Mouse (Mus musculus) MEL (cell line): ENCODE measurements at regions not wholly inside any gene's neighbourhood (a gene's known extent, or its start where the extent isn't known, plus 50 kb on each side); places are given as distances from the start of the nearest gene placed in this dataset.

Source experiments
- DNase-seq: peaks from one replicate; pipeline ENCODE4 v3.0.0; 2011; ENCODE audit warnings: low read depth, low spot score
- H3K27ac ChIP-seq: 2 replicates; pipeline ENCODE4 v1.5.1; 2012; ENCODE audit warnings: low read depth, mild to moderate bottlenecking, control low read depth, low read length, moderate library complexity; ENCODE audit not compliant: control insufficient read depth
- H3K27me3 ChIP-seq, 2 experiments: fragments of 150-350 bp in 1 of 2; sonication (generic) in 1 of 2; 2 replicates each; pipeline ENCODE4 v1.6.1; 2012; ENCODE audit warnings: low read length in 2 of 2, mild to moderate bottlenecking in 2 of 2, improper control_type of control experiment in 1 of 2, moderate library complexity in 1 of 2; ENCODE audit not compliant: insufficient read depth in 2 of 2, control insufficient read depth in 1 of 2
- H3K36me3 ChIP-seq, 2 experiments: 2 replicates each; pipeline ENCODE4 v1.6.1; 2012 to 2014; ENCODE audit warnings: low read length in 2 of 2, improper control_type of control experiment in 1 of 2, inconsistent platforms in 1 of 2, mild to moderate bottlenecking in 1 of 2; ENCODE audit not compliant: insufficient read depth in 2 of 2, control insufficient read depth in 1 of 2
- H3K4me1 ChIP-seq, 2 experiments: fragments of 150-350 bp in 1 of 2; sonication (generic) in 1 of 2; 2 replicates each; pipeline ENCODE4 v1.6.1; 2012; ENCODE audit warnings: low read length in 2 of 2, improper control_type of control experiment in 1 of 2, mild to moderate bottlenecking in 1 of 2; ENCODE audit not compliant: insufficient read depth in 2 of 2, control insufficient read depth in 1 of 2
- H3K4me3 ChIP-seq, 2 experiments: fragments of 150-350 bp in 1 of 2; sonication (generic) in 1 of 2; 2 replicates each; pipeline ENCODE4 v1.5.1; 2012; ENCODE audit warnings: low read depth in 2 of 2, low read length in 2 of 2, mild to moderate bottlenecking in 2 of 2, moderate library complexity in 2 of 2, control low read depth in 1 of 2, improper control_type of control experiment in 1 of 2; ENCODE audit not compliant: control insufficient read depth in 1 of 2, insufficient read depth in 1 of 2
- H3K79me2 ChIP-seq: 2 replicates; pipeline ENCODE4 v1.6.1; 2012; ENCODE audit warnings: mild to moderate bottlenecking, low read length, moderate library complexity; ENCODE audit not compliant: control insufficient read depth, poor library complexity, insufficient read depth
- H3K9ac ChIP-seq: 2 replicates; pipeline ENCODE4 v1.6.1; 2012; ENCODE audit warnings: low read depth, mild to moderate bottlenecking, control low read depth, low read length, moderate library complexity; ENCODE audit not compliant: control insufficient read depth, poor library complexity, severe bottlenecking
- H3K9me3 ChIP-seq: fragments of 150-350 bp; sonication (generic); replicated peaks from 2 replicates; pipeline ENCODE4 v1.6.1; 2012; ENCODE audit warnings: mild to moderate bottlenecking, low read length, improper control_type of control experiment, moderate library complexity; ENCODE audit not compliant: insufficient read depth
- BHLHE40 ChIP-seq: IDR thresholded peaks from 2 replicates; pipeline ENCODE4 v1.6.1; 2012; ENCODE audit warnings: low read depth, mild to moderate bottlenecking, inconsistent platforms, low read length, improper control_type of control experiment, borderline replicate concordance
- CHD2 ChIP-seq: IDR thresholded peaks from 2 replicates; pipeline ENCODE4 v1.6.1; 2011; ENCODE audit warnings: low read length, improper control_type of control experiment
- CTCF ChIP-seq, 3 experiments: IDR thresholded peaks in 2 of 3; conservative IDR thresholded peaks in 1 of 3; 2 replicates each; pipeline ENCODE4 v1.5.1; 2011 to 2012; ENCODE audit warnings: low read length in 3 of 3, low read depth in 2 of 3, mild to moderate bottlenecking in 2 of 3, improper control_type of control experiment in 1 of 3, inconsistent platforms in 1 of 3, mixed read lengths in 1 of 3, moderate library complexity in 1 of 3; ENCODE audit not compliant: control insufficient read depth in 1 of 3, insufficient read depth in 1 of 3, poor library complexity in 1 of 3, severe bottlenecking in 1 of 3
- ELF1 ChIP-seq: IDR thresholded peaks from 2 replicates; pipeline ENCODE4 v1.6.1; 2014; ENCODE audit warnings: low read depth, mild to moderate bottlenecking, inconsistent platforms, low read length, improper control_type of control experiment, moderate library complexity
- ETS1 ChIP-seq: IDR thresholded peaks from 2 replicates; pipeline ENCODE4 v1.6.1; 2012; ENCODE audit warnings: low read depth, mild to moderate bottlenecking, inconsistent platforms, low read length, improper control_type of control experiment, moderate library complexity
- GATA1 ChIP-seq: IDR thresholded peaks from 2 replicates; pipeline ENCODE4 v1.6.1; 2011; ENCODE audit warnings: low read depth, low read length, improper control_type of control experiment
- JUND ChIP-seq: IDR thresholded peaks from 2 replicates; pipeline ENCODE4 v1.6.1; 2011; ENCODE audit warnings: low read depth, mild to moderate bottlenecking, improper control_type of control experiment, low read length
- KAT2A ChIP-seq: conservative IDR thresholded peaks from 2 replicates; pipeline ENCODE4 v1.6.1; 2012; ENCODE audit warnings: low read depth, low read length, improper control_type of control experiment, inconsistent platforms
- MAFK ChIP-seq: IDR thresholded peaks from 2 replicates; pipeline ENCODE4 v1.6.1; 2011; ENCODE audit warnings: low read depth, mild to moderate bottlenecking, low read length, improper control_type of control experiment, borderline replicate concordance
- MAZ ChIP-seq: IDR thresholded peaks from 2 replicates; pipeline ENCODE4 v1.6.1; 2012; ENCODE audit warnings: low read depth, mild to moderate bottlenecking, inconsistent platforms, low read length, improper control_type of control experiment
- MXI1 ChIP-seq: IDR thresholded peaks from 2 replicates; pipeline ENCODE4 v1.6.1; 2011; ENCODE audit warnings: mild to moderate bottlenecking, low read depth, low read length, improper control_type of control experiment
- MYB ChIP-seq: IDR thresholded peaks from 2 replicates; pipeline ENCODE4 v1.6.1; 2011; ENCODE audit warnings: mild to moderate bottlenecking, low read depth, low read length, improper control_type of control experiment
- MYC ChIP-seq: IDR thresholded peaks from 2 replicates; pipeline ENCODE4 v1.6.1; 2011; ENCODE audit warnings: low read depth, mild to moderate bottlenecking, low read length, improper control_type of control experiment, moderate library complexity
- NELFE ChIP-seq: IDR thresholded peaks from 2 replicates; pipeline ENCODE4 v1.6.1; 2011; ENCODE audit warnings: low read depth, low read length, improper control_type of control experiment
- NRF1 ChIP-seq: IDR thresholded peaks from 2 replicates; pipeline ENCODE4 v1.6.1; 2014; ENCODE audit warnings: low read depth, mild to moderate bottlenecking, inconsistent platforms, low read length, improper control_type of control experiment, moderate library complexity; ENCODE audit not compliant: poor library complexity, insufficient read depth, severe bottlenecking
- POLR2AphosphoS2 ChIP-seq: IDR thresholded peaks from 2 replicates; pipeline ENCODE4 v1.6.1; 2011; ENCODE audit warnings: low read length, improper control_type of control experiment
- POLR2AphosphoS5 ChIP-seq: IDR thresholded peaks from 2 replicates; pipeline ENCODE4 v1.6.1; 2012; ENCODE audit warnings: low read depth, borderline replicate concordance, mild to moderate bottlenecking, inconsistent platforms, low read length, moderate library complexity, mixed read lengths
- RAD21 ChIP-seq: IDR thresholded peaks from 2 replicates; pipeline ENCODE4 v1.6.1; 2011; ENCODE audit warnings: mild to moderate bottlenecking, low read depth, low read length, improper control_type of control experiment
- RCOR1 ChIP-seq: IDR thresholded peaks from 2 replicates; pipeline ENCODE4 v1.6.1; 2012; ENCODE audit warnings: low read depth, mild to moderate bottlenecking, inconsistent platforms, low read length, improper control_type of control experiment
- SIN3A ChIP-seq: IDR thresholded peaks from 2 replicates; pipeline ENCODE4 v1.6.1; 2012; ENCODE audit warnings: low read length, improper control_type of control experiment, inconsistent platforms
- SMC3 ChIP-seq: IDR thresholded peaks from 2 replicates; pipeline ENCODE4 v1.6.1; 2011; ENCODE audit warnings: low read depth, low read length, improper control_type of control experiment
- USF1 ChIP-seq: IDR thresholded peaks from 2 replicates; pipeline ENCODE4 v1.6.1; 2014; ENCODE audit warnings: low read depth, mild to moderate bottlenecking, inconsistent platforms, low read length, improper control_type of control experiment, moderate library complexity
- USF2 ChIP-seq, 2 experiments: IDR thresholded peaks; 2 replicates each; pipeline ENCODE4 v1.6.1; 2011 to 2012; ENCODE audit warnings: improper control_type of control experiment in 2 of 2, low read length in 2 of 2, borderline replicate concordance in 1 of 2, inconsistent platforms in 1 of 2, low read depth in 1 of 2, mild to moderate bottlenecking in 1 of 2; ENCODE audit not compliant: insufficient read depth in 1 of 2
- ZC3H11A ChIP-seq: IDR thresholded peaks from 2 replicates; pipeline ENCODE4 v1.6.1; 2012; ENCODE audit warnings: low read depth, mild to moderate bottlenecking, inconsistent platforms, low read length, improper control_type of control experiment

DNA sequence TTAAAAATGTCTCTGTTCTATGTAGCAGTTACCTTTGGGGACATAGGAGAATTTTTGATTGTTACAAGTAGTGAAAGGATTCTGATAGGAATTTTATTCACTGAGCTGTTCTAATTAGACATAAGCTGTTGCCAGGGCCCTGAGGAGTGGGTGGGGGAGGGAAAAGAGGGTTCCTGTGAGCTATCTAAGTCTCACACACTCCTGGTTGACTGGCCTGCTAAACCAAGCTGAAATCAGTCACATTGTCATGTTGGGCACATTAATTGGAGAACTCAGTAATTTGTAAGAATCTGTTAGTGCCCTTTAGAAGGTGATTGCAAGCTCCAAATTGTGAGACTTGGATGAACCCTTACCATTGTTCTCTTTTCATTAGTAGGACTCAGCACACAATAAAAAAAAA, 367.8 kb upstream of the Meis2 start:
- no peaks in the 10 kb centered on the region for H3K4me1 ChIP-seq
- no peaks in the 10 kb centered on the region for H3K36me3 ChIP-seq
- H3K27me3 ChIP-seq = no peaks in the 10 kb centered on the region
- no peak overlapping the region for H3K4me3 ChIP-seq
- no peaks in the 10 kb centered on the region for H3K79me2 ChIP-seq
- no peak for DNase-seq
- no peak overlapping the region for H3K9ac ChIP-seq
- H3K27ac ChIP-seq = no peak overlapping the region
- no peak for TF ChIP-seq ETS1
- TF ChIP-seq ZC3H11A = no peak
- TF ChIP-seq NELFE = no peak
- no peak for TF ChIP-seq JUND
- no peak for TF ChIP-seq RCOR1
- TF ChIP-seq MYC = no peak
- TF ChIP-seq USF2 (IDR thresholded peaks at IDR 0.05; ENCODE audit: borderline replicate concordance in 1 of 2, insufficient read depth in 1 of 2, low read depth in 1 of 2, low read length in 2 of 2) = no peak
- no peak for TF ChIP-seq NRF1
- TF ChIP-seq SIN3A = no peak
- TF ChIP-seq SMC3 = no peak
- TF ChIP-seq MAFK = no peak
- TF ChIP-seq ELF1 = no peak
- TF ChIP-seq MAZ = no peak
- H3K9me3 ChIP-seq = no peaks in the 10 kb centered on the region

DNA sequence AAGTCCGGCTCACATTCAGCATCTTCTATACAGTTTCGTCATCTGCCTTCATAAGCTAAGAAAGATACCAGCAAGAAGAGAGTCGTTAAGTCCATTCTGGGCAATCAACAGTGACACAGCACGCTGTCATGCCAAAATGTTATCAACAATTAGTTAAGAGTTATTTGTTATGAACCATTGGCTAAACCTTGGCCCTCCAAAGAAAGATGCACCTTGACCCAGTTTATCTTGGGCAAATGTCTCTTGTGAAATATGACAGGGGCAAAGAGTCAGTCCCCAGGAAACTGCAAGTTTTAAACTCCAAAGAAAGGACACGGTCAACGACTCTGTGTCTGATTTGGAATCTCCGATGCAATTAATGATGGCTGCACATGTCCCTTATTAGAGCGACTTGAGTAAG, 358.5 kb upstream of the Meis2 start:
- Histone ChIP-seq H3K27ac (no peak overlapping the region), H3K9ac (no peak overlapping the region), H3K4me3 (no peak overlapping the region), H3K4me1 (no peaks in the 10 kb centered on the region), H3K9me3 (no peaks in the 10 kb centered on the region), H3K27me3 (no peaks in the 10 kb centered on the region), H3K36me3 (no peaks in the 10 kb centered on the region), H3K79me2 (no peaks in the 10 kb centered on the region)
- DNase-seq = no peak
- no peak for TF ChIP-seq MYB
- no peak for TF ChIP-seq GATA1
- TF ChIP-seq USF1 = no peak
- TF ChIP-seq KAT2A = no peak
- TF ChIP-seq CTCF (IDR thresholded peaks at IDR 0.05 in 2 of 3, conservative IDR thresholded peaks at IDR 0.05 in 1 of 3; ENCODE audit: control insufficient read depth in 1 of 3, insufficient read depth in 1 of 3, low read depth in 2 of 3, low read length in 3 of 3, poor library complexity in 1 of 3, severe bottlenecking in 1 of 3) = no peak
- TF ChIP-seq ZC3H11A = no peak
- TF ChIP-seq ELF1 = no peak
- TF ChIP-seq BHLHE40 = no peak
- no peak for TF ChIP-seq SMC3
- no peak for TF ChIP-seq CHD2
- TF ChIP-seq POLR2AphosphoS2 = no peak
- no peak for TF ChIP-seq NRF1
- no peak for TF ChIP-seq ETS1
- no peak for TF ChIP-seq RAD21
- no peak for TF ChIP-seq MXI1
- no peak for TF ChIP-seq NELFE
- TF ChIP-seq POLR2AphosphoS5 = no peak
- no peak for TF ChIP-seq MAZ
